Mouse (Mus musculus): Measurements from ENCODE around the gene Zfp189. TPM values are rescaled to one million over a fixed set of nuclear protein-coding genes. Genes with fewer than 3 reads are reported as not detected.
A peak's percentile ranks its signal among the peaks of the same experiment; 100 is the strongest.
"Not testable (repeated sequence)": the region's sequence is repeated elsewhere in the genome, so short reads cannot be mapped to it uniquely, and the experiment has no call there.

Zfp189 gene
- polyA plus RNA-seq (2012; rRNA removed): 5.8 and 7.2 TPM in 2 replicates

DNA sequence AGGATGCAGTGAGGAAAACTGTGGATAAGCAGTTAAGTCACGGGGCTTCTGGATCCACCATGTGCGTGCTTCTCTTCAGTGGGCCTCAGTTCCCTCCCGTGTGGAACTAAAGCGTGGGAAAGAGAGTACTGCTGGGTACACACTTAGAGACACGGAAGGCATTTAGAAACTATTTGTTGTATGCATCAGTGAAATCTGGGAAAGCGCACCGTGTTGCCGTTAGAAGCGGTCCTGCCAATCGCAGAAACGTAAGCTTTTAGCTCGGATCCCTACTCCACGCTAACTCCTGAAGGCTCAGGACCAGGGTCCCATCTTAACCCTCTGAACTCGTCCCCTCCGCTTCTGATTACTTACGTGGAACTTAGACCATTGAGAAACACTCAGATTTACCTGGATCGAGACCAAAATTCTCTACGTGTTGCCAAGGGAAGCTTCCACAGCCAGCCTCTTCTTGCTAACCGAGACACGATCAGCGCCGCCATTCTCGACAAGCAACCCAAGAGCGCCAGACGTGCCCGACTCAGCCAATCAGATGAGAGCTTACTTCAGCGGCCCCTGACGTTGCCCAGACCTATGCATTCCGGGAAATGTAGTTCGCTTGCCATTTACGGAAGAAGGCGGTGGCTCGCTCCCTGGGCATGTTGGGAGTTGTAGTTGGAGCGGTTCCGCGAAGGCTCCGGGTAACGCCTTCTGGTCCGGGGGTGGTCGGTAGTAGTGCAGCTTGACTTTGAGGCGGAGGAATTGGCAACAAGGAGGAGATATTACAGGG lies at the start of gene Zfp189, which contains the start of gene Mrpl50:
Gene Zfp189 (plus strand): TSS at position 605 of the 769 bp plus-strand sequence.
Gene Mrpl50 (minus strand): TSS at position 522 of the 769 bp plus-strand sequence.
- DNase-seq (ENCODE audit: low read depth): peak; percentile 100
- no peak for TF ChIP-seq CTCF (IDR thresholded peaks at IDR 0.05; ENCODE audit: borderline replicate concordance, extremely low read depth, insufficient read depth, insufficient read length)
- TF ChIP-seq POLR2A (IDR thresholded peaks at IDR 0.05; ENCODE audit: borderline replicate concordance, extremely low read depth, insufficient read depth, insufficient read length, poor library complexity, severe bottlenecking): peak; percentile 59; the same call in 1 of the 2 replicates

GRCm38 (mm10) chr4:49473435-49474100 lies 47.4 kb upstream of the Zfp189 start, which contains the start of gene Acnat1:
Acnat1 (minus strand) TSS chr4:49473912.
- no peak for TF ChIP-seq POLR2A (IDR thresholded peaks at IDR 0.05; ENCODE audit: borderline replicate concordance, extremely low read depth, insufficient read depth, insufficient read length, poor library complexity, severe bottlenecking)
- TF ChIP-seq CTCF (IDR thresholded peaks at IDR 0.05; ENCODE audit: borderline replicate concordance, extremely low read depth, insufficient read depth, insufficient read length): no peak
- no peak for DNase-seq (ENCODE audit: low read depth)

DNA sequence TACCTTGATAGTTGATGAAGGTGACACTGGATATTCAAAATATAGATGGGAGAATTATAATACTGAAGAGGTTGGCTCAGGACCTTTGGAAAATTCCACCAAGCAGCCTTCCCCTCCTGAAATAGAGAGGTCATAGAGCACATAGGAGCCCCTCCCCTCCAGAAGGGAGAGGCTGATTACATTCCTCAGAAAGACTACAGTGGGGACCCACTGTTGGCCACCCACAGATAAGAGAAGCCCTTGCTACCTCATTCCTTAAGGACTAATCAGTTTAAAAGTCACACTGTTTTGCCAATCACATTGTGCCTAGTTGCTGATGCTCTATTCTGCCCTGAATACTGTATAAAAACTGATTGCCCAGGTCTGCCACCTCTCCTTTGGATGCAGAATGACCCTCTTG lies 46.4 kb upstream of the Zfp189 start:
- TF ChIP-seq CTCF (IDR thresholded peaks at IDR 0.05; ENCODE audit: borderline replicate concordance, extremely low read depth, insufficient read depth, insufficient read length): no peak
- no peak for TF ChIP-seq POLR2A (IDR thresholded peaks at IDR 0.05; ENCODE audit: borderline replicate concordance, extremely low read depth, insufficient read depth, insufficient read length, poor library complexity, severe bottlenecking)
- DNase-seq (ENCODE audit: low read depth): no peak

GRCm38 (mm10) chr4:49478118-49478877 lies 42.7 kb upstream of the Zfp189 start:
- DNase-seq (ENCODE audit: low read depth): peak; percentile 61
- TF ChIP-seq POLR2A (IDR thresholded peaks at IDR 0.05; ENCODE audit: borderline replicate concordance, extremely low read depth, insufficient read depth, insufficient read length, poor library complexity, severe bottlenecking): no peak
- TF ChIP-seq CTCF (IDR thresholded peaks at IDR 0.05; ENCODE audit: borderline replicate concordance, extremely low read depth, insufficient read depth, insufficient read length): no peak

- peak; percentile 8 for DNase-seq (ENCODE audit: low read depth)
Measured at GRCm38 (mm10) chr4:49479035-49479434, 41.9 kb upstream of the Zfp189 start.

- DNase-seq (ENCODE audit: low read depth): peak; percentile 13
- TF ChIP-seq POLR2A (IDR thresholded peaks at IDR 0.05; ENCODE audit: borderline replicate concordance, extremely low read depth, insufficient read depth, insufficient read length, poor library complexity, severe bottlenecking): no peak
- TF ChIP-seq CTCF (IDR thresholded peaks at IDR 0.05; ENCODE audit: borderline replicate concordance, extremely low read depth, insufficient read depth, insufficient read length): no peak
Measured at GRCm38 (mm10) chr4:49480104-49480760, 40.7 kb upstream of the Zfp189 start.

DNA sequence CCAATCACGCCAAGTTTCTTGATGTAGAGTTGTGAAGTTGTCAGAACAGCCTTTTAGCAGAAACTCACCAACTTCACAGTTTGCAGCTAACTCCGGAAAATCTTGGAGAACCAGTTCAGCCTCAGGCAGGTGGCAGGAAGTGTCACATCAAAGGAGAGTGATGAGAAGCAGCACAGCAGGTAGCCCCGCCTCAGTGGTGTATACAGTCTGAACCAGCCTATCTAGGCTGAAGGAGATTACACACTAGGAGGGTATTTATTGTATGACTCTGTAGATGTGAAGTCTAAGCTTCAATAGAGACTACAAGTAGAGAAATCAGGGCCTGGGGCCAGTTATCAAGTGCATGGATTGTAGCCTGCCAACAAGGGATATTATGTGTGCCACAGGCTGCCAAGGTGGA lies 40.1 kb upstream of the Zfp189 start:
- TF ChIP-seq POLR2A (IDR thresholded peaks at IDR 0.05; ENCODE audit: borderline replicate concordance, extremely low read depth, insufficient read depth, insufficient read length, poor library complexity, severe bottlenecking): no peak
- no peak for TF ChIP-seq CTCF (IDR thresholded peaks at IDR 0.05; ENCODE audit: borderline replicate concordance, extremely low read depth, insufficient read depth, insufficient read length)
- DNase-seq (ENCODE audit: low read depth): peak; percentile 3

DNA sequence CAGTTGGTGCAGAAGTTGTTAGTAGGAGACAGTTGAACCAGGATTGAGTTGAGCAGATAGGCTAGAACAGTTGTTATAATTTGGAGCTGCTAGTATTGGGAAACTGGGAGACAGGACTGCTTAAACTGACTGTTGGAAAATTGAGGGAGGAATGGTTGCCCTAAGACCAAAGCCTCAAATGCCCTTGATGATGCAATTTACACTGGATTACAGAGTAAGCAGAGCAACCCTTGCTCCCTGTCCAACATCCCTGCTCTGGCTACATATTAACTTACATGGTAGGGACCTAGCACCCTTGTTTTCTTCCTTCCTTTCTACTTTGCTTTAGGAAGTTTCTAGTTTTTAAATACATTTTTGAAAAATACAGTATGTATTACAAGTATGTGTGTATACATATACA lies 35.5 kb upstream of the Zfp189 start:
- no peak for TF ChIP-seq POLR2A (IDR thresholded peaks at IDR 0.05; ENCODE audit: borderline replicate concordance, extremely low read depth, insufficient read depth, insufficient read length, poor library complexity, severe bottlenecking)
- no peak for TF ChIP-seq CTCF (IDR thresholded peaks at IDR 0.05; ENCODE audit: borderline replicate concordance, extremely low read depth, insufficient read depth, insufficient read length)
- no peak for DNase-seq (ENCODE audit: low read depth)

DNA sequence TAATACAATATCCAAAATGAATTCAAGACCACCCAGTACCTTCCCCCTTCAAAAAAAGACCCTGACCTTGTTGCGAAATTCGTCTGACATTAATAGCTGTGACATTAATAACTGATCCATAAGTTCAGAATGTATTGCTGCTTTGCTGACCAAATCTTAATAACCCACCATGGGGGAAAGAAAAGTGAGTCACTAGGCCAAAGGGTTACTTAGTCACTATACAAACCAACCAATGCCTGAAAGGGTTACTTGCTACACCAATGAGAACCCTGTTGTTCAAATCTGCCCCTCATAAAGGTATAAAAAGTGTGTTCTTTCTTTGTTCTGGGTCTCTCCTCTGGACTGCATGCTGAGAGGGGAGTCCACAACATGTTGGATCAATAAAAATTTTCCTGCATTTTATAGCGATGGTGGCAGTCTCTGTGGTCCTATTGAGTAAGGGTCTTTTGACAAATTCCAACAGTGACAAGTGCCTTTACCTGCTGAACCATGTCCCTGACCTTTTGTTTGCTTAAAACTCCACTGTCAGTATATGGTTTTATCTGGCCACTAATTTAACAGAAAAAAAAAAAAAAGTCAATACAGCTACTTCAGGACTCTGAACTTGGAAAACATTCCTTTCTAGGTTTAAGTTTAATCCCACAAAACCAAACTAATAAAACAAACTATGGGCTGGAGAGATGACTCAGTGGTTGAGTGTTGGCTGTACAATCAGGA lies 34.9 kb upstream of the Zfp189 start:
- DNase-seq (ENCODE audit: low read depth): not testable (repeated sequence)

- TF ChIP-seq CTCF (IDR thresholded peaks at IDR 0.05; ENCODE audit: borderline replicate concordance, extremely low read depth, insufficient read depth, insufficient read length) (no peak), POLR2A (IDR thresholded peaks at IDR 0.05; ENCODE audit: borderline replicate concordance, extremely low read depth, insufficient read depth, insufficient read length, poor library complexity, severe bottlenecking) (no peak)
- DNase-seq (ENCODE audit: low read depth): no peak
Measured at GRCm38 (mm10) chr4:49503563-49503962, 17.4 kb upstream of the Zfp189 start.

DNA sequence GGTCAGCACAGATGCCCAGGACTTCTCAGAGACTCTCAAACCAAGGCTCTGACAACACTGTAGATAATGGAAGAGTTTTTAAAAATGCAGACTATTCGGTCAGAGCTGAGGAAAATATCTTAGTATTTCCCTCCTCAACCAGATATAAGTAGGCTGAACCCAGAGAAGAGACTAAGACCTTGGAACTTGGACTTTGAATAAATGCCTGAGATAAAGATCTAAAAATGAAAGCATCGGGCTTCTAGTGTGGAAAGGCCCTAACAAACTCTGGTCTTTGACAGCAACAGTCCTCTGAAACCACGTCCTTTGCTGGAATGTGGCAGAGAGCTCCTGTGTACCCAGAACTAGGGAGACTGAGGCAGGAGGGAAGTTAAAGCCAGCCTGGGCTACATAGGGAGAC lies 14.6 kb upstream of the Zfp189 start, which contains the start of gene Baat:
Gene Baat (minus strand): TSS at position 172 of the 400 bp plus-strand sequence.
- DNase-seq (ENCODE audit: low read depth): no peak
- TF ChIP-seq POLR2A (IDR thresholded peaks at IDR 0.05; ENCODE audit: borderline replicate concordance, extremely low read depth, insufficient read depth, insufficient read length, poor library complexity, severe bottlenecking) (no peak), CTCF (IDR thresholded peaks at IDR 0.05; ENCODE audit: borderline replicate concordance, extremely low read depth, insufficient read depth, insufficient read length) (no peak)
